Mouse (Mus musculus) embryo, embryonic 9.5 days (tissue): Measurements from ENCODE around the gene Ramac.
A peak's percentile ranks its signal among the peaks of the same experiment; 100 is the strongest.

Source experiments
- DNase-seq: peaks from one replicate; pipeline ENCODE4 v3.0.0-alpha.2; 2017; ENCODE audit errors: extremely low spot score

Gene Ramac

GRCm38 (mm10) chr7:81777667-81778218 is 15.0 kb downstream of the Ramac start:
- no peak for DNase-seq

GRCm38 (mm10) chr7:81788536-81788935 is 25.8 kb downstream of the Ramac start:
- no peak for DNase-seq

GRCm38 (mm10) chr7:81789095-81789757 is 26.5 kb downstream of the Ramac start, which contains the start of gene 3110040N11Rik:
3110040N11Rik (minus strand) TSS chr7:81789478.
- DNase-seq = peak; percentile 88

GRCm38 (mm10) chr7:81806067-81806466 is 43.3 kb downstream of the Ramac start:
- no peak for DNase-seq
